Mouse (Mus musculus) hindbrain, embryonic 11.5 days (tissue): ENCODE measurements at regions not wholly inside any gene's neighbourhood (a gene's known extent, or its start where the extent isn't known, plus 50 kb on each side); places are given as distances from the start of the nearest gene placed in this dataset.

ENCODE experiments used
- ATAC-seq: fragments of 200-750 bp; cut with Nextera tagmentation; 2 replicates; pipeline ENCODE4 v1.8.0; 2017; ENCODE audit warnings: mild to moderate bottlenecking, moderate TSS enrichment, moderate library complexity; ENCODE audit not compliant: low FRiP score
- DNase-seq: peaks from one replicate; pipeline ENCODE4 v3.0.0-alpha.2; 2015; ENCODE audit warnings: low spot score
- H3K27ac ChIP-seq: fragments of 300-500 bp; sonication (generic); 2 replicates; pipeline ENCODE4 v1.5.1; 2014; ENCODE audit warnings: mild to moderate bottlenecking, low read depth, low read length
- H3K27me3 ChIP-seq: fragments of 300-500 bp; sonication (generic); 2 replicates; pipeline ENCODE4 v1.6.1; 2014; ENCODE audit warnings: mild to moderate bottlenecking, low read length, moderate library complexity, mixed read lengths; ENCODE audit not compliant: control insufficient read depth, insufficient read depth
- H3K36me3 ChIP-seq: fragments of 300-500 bp; sonication (generic); 2 replicates; pipeline ENCODE4 v1.6.1; 2014; ENCODE audit warnings: mild to moderate bottlenecking, low read length, moderate library complexity, mixed read lengths; ENCODE audit not compliant: control insufficient read depth, insufficient read depth
- H3K4me1 ChIP-seq: fragments of 300-500 bp; sonication (generic); replicated peaks from 2 replicates; pipeline ENCODE4 v1.6.1; 2014; ENCODE audit warnings: low read length, mixed read lengths; ENCODE audit not compliant: control insufficient read depth, insufficient read depth
- H3K4me2 ChIP-seq: fragments of 300-500 bp; sonication (generic); replicated peaks from 2 replicates; pipeline ENCODE4 v1.6.1; 2014; ENCODE audit warnings: mild to moderate bottlenecking, low read depth, low read length
- H3K4me3 ChIP-seq: fragments of 300-500 bp; sonication (generic); 2 replicates; pipeline ENCODE4 v1.5.1; 2014; ENCODE audit warnings: low read depth, low read length
- H3K9ac ChIP-seq: fragments of 300-500 bp; sonication (generic); 2 replicates; pipeline ENCODE4 v1.6.1; 2014; ENCODE audit warnings: low read depth, low read length
- H3K9me3 ChIP-seq: fragments of 300-500 bp; sonication (generic); 2 replicates; pipeline ENCODE4 v1.6.1; 2016; ENCODE audit warnings: low read length; ENCODE audit not compliant: control insufficient read depth
- WGBS: fragments of 180-500 bp; shearing (Covaris S2); extraction: QIAGEN DNeasy Blood & Tissue Kit; methylation state at CpG from one replicate; pipeline ENCODE4 v1.1.7; 2014; 5-methylcytosine and 5-hydroxymethylcytosine counted together

- Histone ChIP-seq H3K36me3 (no peaks in the 10 kb centered on the region), H3K4me1 (no peaks in the 10 kb centered on the region), H3K9ac (no peak overlapping the region), H3K4me2 (no peak overlapping the region), H3K9me3 (no peaks in the 10 kb centered on the region), H3K27me3 (no peaks in the 10 kb centered on the region; the same call in 1 of the 2 replicates), H3K4me3 (no peak overlapping the region), H3K27ac (no peak overlapping the region)
- no peak for DNase-seq
- 87% methylated on average over 3 of the region's 3 CpGs for WGBS
- ATAC-seq, result no peak
These were observed 141.0 kb upstream of the Mdm1 start for GRCm38 (mm10) chr10:118000591-118000990.

- no peak overlapping the region for H3K4me2 ChIP-seq
- H3K9me3 ChIP-seq, result no peaks in the 10 kb centered on the region
- no peaks in the 10 kb centered on the region for H3K4me1 ChIP-seq
- DNase-seq (no peak), ATAC-seq (no peak)
- no peak overlapping the region for H3K4me3 ChIP-seq
- WGBS, result 54% methylated on average over 4 of the region's 4 CpGs
- H3K9ac ChIP-seq, result no peak overlapping the region
- H3K27ac ChIP-seq, result no peak overlapping the region
- no peaks in the 10 kb centered on the region for H3K36me3 ChIP-seq
- no peaks in the 10 kb centered on the region; the same call in 1 of the 2 replicates for H3K27me3 ChIP-seq
These were observed 140.1 kb upstream of the Mdm1 start for GRCm38 (mm10) chr10:118001501-118001900.

- ATAC-seq, result no peak
- 84% methylated on average over 7 of the region's 7 CpGs for WGBS
- no peaks in the 10 kb centered on the region for H3K4me1 ChIP-seq
These were observed 139.6 kb upstream of the Mdm1 start for GRCm38 (mm10) chr10:118001971-118002370.

GRCm38 (mm10) chr10:118002559-118002958, 139.1 kb upstream of the Mdm1 start:
- Histone ChIP-seq H3K27ac (no peak overlapping the region), H3K9me3 (no peaks in the 10 kb centered on the region), H3K4me3 (no peak overlapping the region), H3K27me3 (no peaks in the 10 kb centered on the region; the same call in 1 of the 2 replicates), H3K36me3 (no peaks in the 10 kb centered on the region), H3K9ac (no peak overlapping the region), H3K4me1 (no peaks in the 10 kb centered on the region), H3K4me2 (no peak overlapping the region)
- 93% methylated on average over 4 of the region's 4 CpGs for WGBS
- ATAC-seq (no peak), DNase-seq (no peak)

More at GRCm38 (mm10) chr10:118001971-118002370, 139.6 kb upstream of the Mdm1 start:
- no peaks in the 10 kb centered on the region for H3K36me3 ChIP-seq
- H3K4me2 ChIP-seq, result no peak overlapping the region
- H3K4me3 ChIP-seq, result no peak overlapping the region
- H3K27me3 ChIP-seq, result no peaks in the 10 kb centered on the region; the same call in 1 of the 2 replicates
- DNase-seq, result no peak
- no peak overlapping the region for H3K27ac ChIP-seq
- no peaks in the 10 kb centered on the region for H3K9me3 ChIP-seq
- H3K9ac ChIP-seq, result no peak overlapping the region

GRCm38 (mm10) chr10:118003179-118003578, 138.4 kb upstream of the Mdm1 start:
- Histone ChIP-seq H3K9me3 (no peaks in the 10 kb centered on the region), H3K27me3 (no peaks in the 10 kb centered on the region; the same call in 1 of the 2 replicates), H3K4me3 (no peak overlapping the region), H3K4me2 (no peak overlapping the region), H3K27ac (no peak overlapping the region), H3K4me1 (no peaks in the 10 kb centered on the region), H3K36me3 (no peaks in the 10 kb centered on the region), H3K9ac (no peak overlapping the region)
- 92% methylated on average over 10 of the region's 10 CpGs for WGBS
- DNase-seq (no peak), ATAC-seq (no peak)

GRCm38 (mm10) chr10:118003739-118004361, 137.8 kb upstream of the Mdm1 start:
- Histone ChIP-seq H3K27me3 (no peaks in the 10 kb centered on the region; the same call in 1 of the 2 replicates), H3K4me3 (no peak overlapping the region), H3K9ac (no peak overlapping the region), H3K36me3 (no peaks in the 10 kb centered on the region), H3K4me2 (no peak overlapping the region), H3K27ac (no peak overlapping the region), H3K9me3 (no peaks in the 10 kb centered on the region), H3K4me1 (no peaks in the 10 kb centered on the region)
- ATAC-seq, result no peak
- DNase-seq, result peak; percentile 13
- WGBS, result 47% methylated on average over 16 of the region's 16 CpGs

GRCm38 (mm10) chr10:118004362-118004958, 137.2 kb upstream of the Mdm1 start:
- no peak overlapping the region for H3K27ac ChIP-seq
- no peaks in the 10 kb centered on the region for H3K4me1 ChIP-seq
- no peak overlapping the region for H3K4me3 ChIP-seq
- no peaks in the 10 kb centered on the region for H3K36me3 ChIP-seq
- no peaks in the 10 kb centered on the region; the same call in 1 of the 2 replicates for H3K27me3 ChIP-seq
- no peak for ATAC-seq
- no peaks in the 10 kb centered on the region for H3K9me3 ChIP-seq
- no peak for DNase-seq
- H3K4me2 ChIP-seq, result no peak overlapping the region
- H3K9ac ChIP-seq, result no peak overlapping the region
- WGBS, result 70% methylated on average over 8 of the region's 8 CpGs

- Histone ChIP-seq H3K4me2 (no peak overlapping the region), H3K9ac (no peak overlapping the region), H3K27ac (no peak overlapping the region), H3K4me3 (no peak overlapping the region), H3K27me3 (no peaks in the 10 kb centered on the region; the same call in 1 of the 2 replicates), H3K9me3 (no peaks in the 10 kb centered on the region), H3K36me3 (no peaks in the 10 kb centered on the region), H3K4me1 (no peaks in the 10 kb centered on the region)
- 87% methylated on average over 14 of the region's 14 CpGs for WGBS
- ATAC-seq (no peak), DNase-seq (no peak)
These were observed 134.6 kb upstream of the Mdm1 start for GRCm38 (mm10) chr10:118006827-118007550.
